Mouse (Mus musculus) forebrain, embryonic 10.5 days (tissue): ENCODE measurements at regions not wholly inside any gene's neighbourhood (a gene's known extent, or its start where the extent isn't known, plus 50 kb on each side); places are given as distances from the start of the nearest gene placed in this dataset.
A peak's percentile ranks its signal among the peaks of the same experiment; 100 is the strongest.

Experiments
- DNase-seq: peaks from one replicate; pipeline ENCODE4 v3.0.0-alpha.2; 2017; ENCODE audit warnings: low spot score; ENCODE audit errors: extremely low spot score
- H3K27ac ChIP-seq: fragments of 300-500 bp; sonication (generic); 2 replicates; pipeline ENCODE4 v1.5.1; 2016; ENCODE audit warnings: mild to moderate bottlenecking
- H3K27me3 ChIP-seq: fragments of 300-500 bp; sonication (generic); 2 replicates; pipeline ENCODE4 v1.6.1; 2016; ENCODE audit warnings: mild to moderate bottlenecking; ENCODE audit not compliant: poor library complexity, severe bottlenecking
- H3K36me3 ChIP-seq: fragments of 300-500 bp; sonication (generic); replicated peaks from 2 replicates; pipeline ENCODE4 v1.6.1; 2016; ENCODE audit warnings: mild to moderate bottlenecking, moderate library complexity
- H3K4me1 ChIP-seq: fragments of 300-500 bp; sonication (generic); 2 replicates; pipeline ENCODE4 v1.6.1; 2016
- H3K4me3 ChIP-seq: fragments of 300-500 bp; sonication (generic); 2 replicates; pipeline ENCODE4 v1.5.1; 2016; ENCODE audit warnings: mild to moderate bottlenecking, moderate library complexity
- H3K9me3 ChIP-seq: fragments of 300-500 bp; sonication (generic); 2 replicates; pipeline ENCODE4 v1.6.1; 2016; ENCODE audit warnings: mild to moderate bottlenecking, moderate library complexity
- WGBS: fragments of 180-500 bp; shearing (Covaris S2); methylation state at CpG from one replicate; pipeline ENCODE4 v1.1.7; 2016; 5-methylcytosine and 5-hydroxymethylcytosine counted together

- WGBS: 70% methylated on average over 2 of the region's 2 CpGs
- H3K9me3 ChIP-seq: peaks cover 7% of the 10 kb centered on the region
- no peaks in the 10 kb centered on the region for H3K4me1 ChIP-seq
- DNase-seq: no peak
- H3K4me3 ChIP-seq: no peak overlapping the region
- no peaks in the 10 kb centered on the region for H3K27me3 ChIP-seq
- no peaks in the 10 kb centered on the region for H3K36me3 ChIP-seq
- no peak overlapping the region for H3K27ac ChIP-seq
Observed at GRCm38 (mm10) chr19:16075512-16076086, 57.0 kb upstream of the Gnaq start.

- no peak overlapping the region for H3K4me3 ChIP-seq
- no peaks in the 10 kb centered on the region for H3K27me3 ChIP-seq
- H3K27ac ChIP-seq: no peak overlapping the region
- DNase-seq: no peak
- no peaks in the 10 kb centered on the region for H3K4me1 ChIP-seq
- peaks cover 2% of the 10 kb centered on the region; the same call in 1 of the 2 replicates for H3K9me3 ChIP-seq
- no peaks in the 10 kb centered on the region for H3K36me3 ChIP-seq
- WGBS: 93% methylated on average over 1 of the region's 1 CpGs
Observed at GRCm38 (mm10) chr19:16075026-16075425, 57.6 kb upstream of the Gnaq start.

GRCm38 (mm10) chr19:16067314-16067713 lies 65.3 kb upstream of the Gnaq start:
- Histone ChIP-seq H3K27ac (no peak overlapping the region), H3K36me3 (no peaks in the 10 kb centered on the region), H3K4me3 (no peak overlapping the region), H3K27me3 (peaks cover 13% of the 10 kb centered on the region), H3K9me3 (no peaks in the 10 kb centered on the region), H3K4me1 (peaks cover 5% of the 10 kb centered on the region)
- 85% methylated on average over 6 of the region's 6 CpGs for WGBS
- DNase-seq: no peak

- no peak for DNase-seq
- 94% methylated on average over 3 of the region's 3 CpGs for WGBS
- Histone ChIP-seq H3K27ac (no peak overlapping the region), H3K27me3 (peaks cover 13% of the 10 kb centered on the region), H3K4me3 (no peak overlapping the region), H3K4me1 (peaks cover 9% of the 10 kb centered on the region), H3K9me3 (no peaks in the 10 kb centered on the region), H3K36me3 (no peaks in the 10 kb centered on the region)
Observed at GRCm38 (mm10) chr19:16064911-16065310, 67.7 kb upstream of the Gnaq start.

- 19% methylated on average over 12 of the region's 12 CpGs for WGBS
- no peaks in the 10 kb centered on the region for H3K9me3 ChIP-seq
- H3K27ac ChIP-seq: peak overlapping the region; percentile 77
- peaks cover 13% of the 10 kb centered on the region for H3K27me3 ChIP-seq
- DNase-seq: peak; percentile 68
- H3K4me3 ChIP-seq: peak overlapping the region; percentile 41
- no peaks in the 10 kb centered on the region for H3K36me3 ChIP-seq
- H3K4me1 ChIP-seq: peaks cover 9% of the 10 kb centered on the region
Observed at GRCm38 (mm10) chr19:16063916-16064580, 68.6 kb upstream of the Gnaq start.

- 68% methylated on average over 8 of the region's 8 CpGs for WGBS
Observed at GRCm38 (mm10) chr19:16063533-16063915, 69.1 kb upstream of the Gnaq start.

GRCm38 (mm10) chr19:16061821-16062220 lies 70.8 kb upstream of the Gnaq start:
- Histone ChIP-seq H3K27ac (no peak overlapping the region), H3K27me3 (peaks cover 13% of the 10 kb centered on the region), H3K9me3 (no peaks in the 10 kb centered on the region), H3K36me3 (no peaks in the 10 kb centered on the region), H3K4me1 (peaks cover 9% of the 10 kb centered on the region), H3K4me3 (no peak overlapping the region)
- 91% methylated on average over 11 of the region's 11 CpGs for WGBS
- no peak for DNase-seq

More at GRCm38 (mm10) chr19:16063533-16063915, 69.1 kb upstream of the Gnaq start:
- no peaks in the 10 kb centered on the region for H3K9me3 ChIP-seq
- no peak overlapping the region for H3K27ac ChIP-seq
- H3K36me3 ChIP-seq: no peaks in the 10 kb centered on the region
- H3K4me1 ChIP-seq: peaks cover 9% of the 10 kb centered on the region
- no peak overlapping the region for H3K4me3 ChIP-seq
- H3K27me3 ChIP-seq: peaks cover 13% of the 10 kb centered on the region
- DNase-seq: no peak

- no peak overlapping the region for H3K4me3 ChIP-seq
- 89% methylated on average over 4 of the region's 4 CpGs for WGBS
- H3K27ac ChIP-seq: no peak overlapping the region
- H3K36me3 ChIP-seq: no peaks in the 10 kb centered on the region
- peaks cover 6% of the 10 kb centered on the region; the same call in 1 of the 2 replicates for H3K27me3 ChIP-seq
- peaks cover 5% of the 10 kb centered on the region for H3K4me1 ChIP-seq
- DNase-seq: no peak
- H3K9me3 ChIP-seq: no peaks in the 10 kb centered on the region
Observed at GRCm38 (mm10) chr19:16059026-16059425, 73.6 kb upstream of the Gnaq start.

- no peaks in the 10 kb centered on the region for H3K36me3 ChIP-seq
- peak; percentile 49 for DNase-seq
- peak overlapping the region; percentile 76 for H3K27ac ChIP-seq
- no peaks in the 10 kb centered on the region for H3K9me3 ChIP-seq
- 12% methylated on average over 18 of the region's 18 CpGs for WGBS
- H3K4me1 ChIP-seq: peaks cover 29% of the 10 kb centered on the region
- H3K27me3 ChIP-seq: peaks cover 15% of the 10 kb centered on the region; the same call in 1 of the 2 replicates
- peak overlapping the region; percentile 47 for H3K4me3 ChIP-seq
Observed at GRCm38 (mm10) chr19:16050220-16051055, 65.6 kb upstream of the Cep78 start.

GRCm38 (mm10) chr19:16049646-16050045 lies 64.9 kb upstream of the Cep78 start:
- Histone ChIP-seq H3K9me3 (no peaks in the 10 kb centered on the region), H3K36me3 (no peaks in the 10 kb centered on the region), H3K27ac (peak overlapping the region; percentile 76; the same call in 1 of the 2 replicates), H3K4me3 (peak overlapping the region; percentile 47), H3K4me1 (peaks cover 29% of the 10 kb centered on the region), H3K27me3 (peaks cover 15% of the 10 kb centered on the region; the same call in 1 of the 2 replicates)
- no peak for DNase-seq
- WGBS: 13% methylated on average over 3 of the region's 3 CpGs

- peaks cover 27% of the 10 kb centered on the region for H3K4me1 ChIP-seq
- WGBS: 79% methylated on average over 7 of the region's 7 CpGs
- no peaks in the 10 kb centered on the region for H3K9me3 ChIP-seq
Observed at GRCm38 (mm10) chr19:16046977-16047376, 62.2 kb upstream of the Cep78 start.

GRCm38 (mm10) chr19:16045261-16045660 lies 60.5 kb upstream of the Cep78 start:
- peaks cover 15% of the 10 kb centered on the region; the same call in 1 of the 2 replicates for H3K27me3 ChIP-seq
- no peaks in the 10 kb centered on the region for H3K36me3 ChIP-seq
- H3K27ac ChIP-seq: no peak overlapping the region
- H3K4me3 ChIP-seq: no peak overlapping the region
- no peak for DNase-seq
- H3K9me3 ChIP-seq: no peaks in the 10 kb centered on the region
- H3K4me1 ChIP-seq: peaks cover 17% of the 10 kb centered on the region
- WGBS: 85% methylated on average over 3 of the region's 3 CpGs

More at GRCm38 (mm10) chr19:16046977-16047376, 62.2 kb upstream of the Cep78 start:
- no peak overlapping the region for H3K27ac ChIP-seq
- no peaks in the 10 kb centered on the region for H3K36me3 ChIP-seq
- H3K4me3 ChIP-seq: no peak overlapping the region
- no peak for DNase-seq
- H3K27me3 ChIP-seq: peaks cover 15% of the 10 kb centered on the region; the same call in 1 of the 2 replicates
